In genomic region chr14:54239002-54239736, GRCm38 (mm10) we compare ENCODE assay signal across 8 mouse cellular contexts. TPM values are rescaled to one million over a fixed set of nuclear protein-coding genes. Genes with fewer than 3 reads are reported as not detected.
DNase-seq lines count a peak whose midpoint lies in the region; ATAC-seq lines count a peak whose summit lies in the region.

No protein-coding gene starts in this region.

- H3K36me3 ChIP-seq in hindbrain, embryonic 15.5 days: peaks cover 21% of the 10 kb centered on the region

- H3K9ac ChIP-seq in hindbrain, embryonic 15.5 days: no peak overlapping the region

- no peaks in the 10 kb centered on the region for H3K27me3 ChIP-seq in hindbrain, embryonic 15.5 days

- no peaks in the 10 kb centered on the region for H3K9me3 ChIP-seq in hindbrain, embryonic 15.5 days

- ATAC-seq in hindbrain, embryonic 15.5 days (ENCODE audit: low FRiP score, low read depth): peak; percentile 69
- ATAC-seq in megakaryocyte, adult 5-6 weeks (ENCODE audit: poor library complexity, severe bottlenecking): peak; percentile 95

- H3K27ac ChIP-seq in hindbrain, embryonic 15.5 days (replicated peaks): no peak overlapping the region

- H3K4me2 ChIP-seq in hindbrain, embryonic 15.5 days: no peak overlapping the region

- WGBS in hindbrain, embryonic 15.5 days: 12% methylated on average over 7 of the region's 7 CpGs

- H3K4me3 ChIP-seq in hindbrain, embryonic 15.5 days: no peak overlapping the region

- peaks cover 5% of the 10 kb centered on the region for H3K4me1 ChIP-seq in hindbrain, embryonic 15.5 days (replicated peaks)

- peak; percentile 86 for DNase-seq in ZHBTc4 (ENCODE audit: low read depth, low spot score)
- peak; percentile 80 to 82 for DNase-seq in cerebellum, postnatal 36 days
- peak; percentile 80 to 84 for DNase-seq in frontal cortex, postnatal 36 days (ENCODE audit: low spot score in 2 of 2)
- peak; percentile 69 to 77 for DNase-seq in layer of hippocampus, postnatal 36 days
- peak; percentile 89 for DNase-seq in right cerebral cortex, postnatal 14 days
- peak; percentile 74 for DNase-seq in urinary bladder, postnatal 10 days (ENCODE audit: low spot score)

RNA-seq across cellular contexts. Expression of gene Dad1, which starts 14.7 kb away (rescaled TPM):
- polyA plus RNA-seq in hindbrain, embryonic 15.5 days (2015; fragmentation: Nextera tagmentation; extraction: Ambion mirVana): 345 and 374 TPM in 2 replicates
- 100 to 1,000 TPM; 123 to 131 TPM for total RNA-seq in layer of hippocampus, postnatal 36 days (2021)
- 136 and 154 TPM in 2 replicates for total RNA-seq in megakaryocyte, adult 5-6 weeks (2015)
- 84.1 and 86.7 TPM in 2 replicates for total RNA-seq in megakaryocyte, adult 5-6 weeks (2017)

RNA-seq across cellular contexts. Expression of gene Abhd4, which starts 14.8 kb away (rescaled TPM):
- 58.2 and 66.3 TPM in 2 replicates for polyA plus RNA-seq in hindbrain, embryonic 15.5 days (2015; fragmentation: Nextera tagmentation; extraction: Ambion mirVana)
- total RNA-seq in layer of hippocampus, postnatal 36 days (2021): 10 to 100 TPM; 55.7 to 56.6 TPM
- 11.0 and 13.9 TPM in 2 replicates for total RNA-seq in megakaryocyte, adult 5-6 weeks (2015)
- total RNA-seq in megakaryocyte, adult 5-6 weeks (2017): 10.0 and 16.5 TPM in 2 replicates

RNA-seq across cellular contexts. Expression of gene Olfr49, which starts 45.6 kb away (rescaled TPM):
- not detected in 2 replicates for polyA plus RNA-seq in hindbrain, embryonic 15.5 days (2015; fragmentation: Nextera tagmentation; extraction: Ambion mirVana)
- total RNA-seq in layer of hippocampus, postnatal 36 days (2021): not detected
- total RNA-seq in megakaryocyte, adult 5-6 weeks (2015): not detected in 2 replicates
- total RNA-seq in megakaryocyte, adult 5-6 weeks (2017): 0.11 TPM in 1 of 2 replicates, not detected in the other
